Mouse (Mus musculus) liver, embryonic 14.5 days (tissue): Measurements from ENCODE around the gene Glb1l.

Experiments used
- CTCF ChIP-seq: IDR thresholded peaks from 2 replicates; pipeline ENCODE4 v1.5.1; 2016; ENCODE audit warnings: antibody characterized with exemption, low read depth, control low read depth
- EP300 ChIP-seq: IDR thresholded peaks from 2 replicates; pipeline ENCODE4 v1.6.1; 2016; ENCODE audit warnings: antibody characterized with exemption, low read depth

DNA sequence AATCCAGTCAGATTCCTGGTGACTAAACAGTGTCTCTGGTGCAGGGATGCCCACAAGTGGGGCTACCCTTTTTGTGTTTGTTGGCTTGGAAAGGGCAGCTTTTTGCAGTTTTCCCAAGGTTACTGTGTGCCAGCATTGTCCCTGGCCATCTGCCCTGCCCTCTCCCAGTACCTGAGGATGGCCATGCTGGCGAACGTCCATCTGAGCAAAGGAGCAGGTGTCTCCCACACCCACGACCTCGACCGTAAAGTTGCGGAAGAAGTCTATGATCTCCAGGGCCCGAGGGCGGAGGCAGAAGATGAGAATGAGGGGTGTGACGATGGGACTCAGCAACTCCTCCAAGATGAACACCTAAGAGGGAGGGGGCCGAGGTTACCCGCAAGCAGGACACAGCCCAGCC is 25.1 kb downstream of the Glb1l start:
- TF ChIP-seq EP300 (no peak), CTCF (no peak)
